Mouse (Mus musculus): ENCODE measurements around the gene 4933417A18Rik. TPM values are rescaled to one million over a fixed set of nuclear protein-coding genes. Genes with fewer than 3 reads are reported as not detected.

Gene 4933417A18Rik
- not detected in 2 replicates for polyA plus RNA-seq (2012; rRNA removed)

GRCm38 (mm10) chr13:34924210-34924609 is at the start of gene 4933417A18Rik, which contains the start of gene Fam217a:
4933417A18Rik (plus strand) TSS chr13:34924409.
Fam217a (minus strand) TSS chr13:34924310.

DNA sequence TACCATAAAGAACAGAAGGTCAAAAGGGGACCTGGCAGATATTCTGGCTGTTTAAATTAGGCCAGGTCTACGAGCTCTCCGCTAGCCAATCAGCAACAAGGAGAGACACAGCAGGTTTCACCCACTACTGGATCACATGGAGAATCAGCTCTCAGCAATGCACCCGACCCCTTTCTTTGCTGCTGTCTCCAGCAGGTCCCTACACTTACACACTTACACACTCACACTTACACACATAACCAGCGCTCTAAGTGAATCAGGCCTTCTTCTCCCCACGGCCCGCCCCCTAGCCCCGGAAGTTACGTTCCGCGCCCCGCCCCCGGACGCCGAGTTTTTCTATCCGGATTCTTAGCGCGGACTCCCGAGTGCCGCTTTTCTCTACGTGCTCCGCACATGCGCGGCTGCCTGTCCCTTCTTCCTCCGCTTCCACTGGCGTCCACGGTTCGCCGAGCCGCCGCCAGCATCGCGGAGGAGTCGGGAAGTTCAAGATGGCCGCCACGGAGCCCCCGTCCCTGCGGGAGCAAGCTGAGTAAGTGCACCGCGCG is 49.0 kb upstream of the 4933417A18Rik start, which contains the start of gene Prpf4b:
Gene Prpf4b (plus strand): TSS at position 137 of the 545 bp plus-strand sequence.

GRCm38 (mm10) chr13:34963511-34964397 is 39.5 kb downstream of the 4933417A18Rik start, which contains the start of gene Eci3:
Eci3 (minus strand) TSS chr13:34963810.

Other genes starting within 250 kb of the 4933417A18Rik start
- gene Fam50b, start 189.6 kb upstream of the 4933417A18Rik start, polyA plus RNA-seq (2012; rRNA removed), result 0.65 and 0.97 TPM in 2 replicates
- 41.2 and 50.6 TPM in 2 replicates for gene Prpf4b, start 49.1 kb upstream of the 4933417A18Rik start, polyA plus RNA-seq (2012; rRNA removed)
- 0.20 and 0.28 TPM in 2 replicates for gene Fam217a, start 99 bp upstream of the 4933417A18Rik start, polyA plus RNA-seq (2012; rRNA removed)
- 0.06 and 0.13 TPM in 2 replicates for gene Eci3, start 39.4 kb downstream of the 4933417A18Rik start, polyA plus RNA-seq (2012; rRNA removed)
- 70.8 and 72.6 TPM in 2 replicates for gene Eci2, start 102.7 kb downstream of the 4933417A18Rik start, polyA plus RNA-seq (2012; rRNA removed)